Mouse (Mus musculus): Measurements from ENCODE around the gene Fam198a. TPM values are rescaled to one million over a fixed set of nuclear protein-coding genes. Genes with fewer than 3 reads are reported as not detected.

Fam198a gene
- polyA plus RNA-seq, 1 experiment from 2014 or later: 1.2 TPM

- no peak overlapping the region for H3K27ac ChIP-seq
- H3K4me3 ChIP-seq: no peak overlapping the region
- H3K4me2 ChIP-seq: no peak overlapping the region
- no peaks in the 10 kb centered on the region for H3K9me3 ChIP-seq (replicated peaks)
- H3K36me3 ChIP-seq: no peaks in the 10 kb centered on the region
- H3K4me1 ChIP-seq (replicated peaks): no peaks in the 10 kb centered on the region; the same call in 1 of the 2 replicates
- no peaks in the 10 kb centered on the region for H3K27me3 ChIP-seq
- no peak overlapping the region for H3K9ac ChIP-seq
- no peak for ATAC-seq (replicated peaks; ENCODE audit: insufficient number of reproducible peaks, insufficient read depth, low FRiP score, low read depth)
- WGBS: 91% methylated on average over 7 of the region's 7 CpGs
These were observed 39.6 kb upstream of the Fam198a start for GRCm38 (mm10) chr9:121911196-121911595.

GRCm38 (mm10) chr9:121912786-121913185 is 38.0 kb upstream of the Fam198a start:
- Histone ChIP-seq H3K4me3 (no peak overlapping the region), H3K36me3 (no peaks in the 10 kb centered on the region), H3K9me3 (replicated peaks) (no peaks in the 10 kb centered on the region), H3K4me2 (no peak overlapping the region), H3K27me3 (no peaks in the 10 kb centered on the region), H3K9ac (no peak overlapping the region), H3K4me1 (replicated peaks) (no peaks in the 10 kb centered on the region; the same call in 1 of the 2 replicates), H3K27ac (no peak overlapping the region)
- no peak for ATAC-seq (replicated peaks; ENCODE audit: insufficient number of reproducible peaks, insufficient read depth, low FRiP score, low read depth)
- WGBS: 86% methylated on average over 4 of the region's 4 CpGs

- H3K4me1 ChIP-seq (replicated peaks): peaks cover under 1% of the 10 kb centered on the region; the same call in 1 of the 2 replicates
- no peak for ATAC-seq (replicated peaks; ENCODE audit: insufficient number of reproducible peaks, insufficient read depth, low FRiP score, low read depth)
These were observed 36.5 kb upstream of the Fam198a start for GRCm38 (mm10) chr9:121914226-121914757.

GRCm38 (mm10) chr9:121915056-121915455 is 35.7 kb upstream of the Fam198a start:
- 87% methylated on average over 10 of the region's 10 CpGs for WGBS
- H3K4me3 ChIP-seq: no peak overlapping the region
- no peak overlapping the region for H3K27ac ChIP-seq
- H3K9me3 ChIP-seq (replicated peaks): no peaks in the 10 kb centered on the region
- no peaks in the 10 kb centered on the region for H3K27me3 ChIP-seq
- H3K4me1 ChIP-seq (replicated peaks): peaks cover 3% of the 10 kb centered on the region; the same call in 1 of the 2 replicates
- no peak overlapping the region for H3K4me2 ChIP-seq
- H3K36me3 ChIP-seq: no peaks in the 10 kb centered on the region
- no peak overlapping the region for H3K9ac ChIP-seq
- ATAC-seq (replicated peaks; ENCODE audit: insufficient number of reproducible peaks, insufficient read depth, low FRiP score, low read depth): no peak

More at GRCm38 (mm10) chr9:121914226-121914757, 36.5 kb upstream of the Fam198a start:
- Histone ChIP-seq H3K27me3 (no peaks in the 10 kb centered on the region), H3K4me2 (no peak overlapping the region), H3K36me3 (no peaks in the 10 kb centered on the region), H3K9ac (no peak overlapping the region), H3K27ac (no peak overlapping the region), H3K4me3 (no peak overlapping the region), H3K9me3 (replicated peaks) (no peaks in the 10 kb centered on the region)
- WGBS: 75% methylated on average over 8 of the region's 8 CpGs

GRCm38 (mm10) chr9:121916102-121916501 is 34.7 kb upstream of the Fam198a start, which contains the start of gene Cyp8b1:
TSS of gene Cyp8b1 (minus strand) at chr9:121916305.
- H3K4me3 ChIP-seq: no peak within 1 kb of the TSS
- no peaks in the 10 kb centered on the region for H3K27me3 ChIP-seq
- H3K9me3 ChIP-seq (replicated peaks): no peaks in the 10 kb centered on the region
- H3K27ac ChIP-seq: no peak within 1 kb of the TSS
- no peaks in the 10 kb centered on the region for H3K36me3 ChIP-seq
- H3K4me2 ChIP-seq: no peak within 1 kb of the TSS
- ATAC-seq (replicated peaks; ENCODE audit: insufficient number of reproducible peaks, insufficient read depth, low FRiP score, low read depth): no peak
- no peak within 1 kb of the TSS for H3K9ac ChIP-seq
- peaks cover 3% of the 10 kb centered on the region; the same call in 1 of the 2 replicates for H3K4me1 ChIP-seq (replicated peaks)
- 63% methylated on average over 8 of the region's 8 CpGs for WGBS

- 59% methylated on average over 10 of the region's 10 CpGs for WGBS
- ATAC-seq (replicated peaks; ENCODE audit: insufficient number of reproducible peaks, insufficient read depth, low FRiP score, low read depth): no peak
These were observed 31.7 kb upstream of the Fam198a start for GRCm38 (mm10) chr9:121919027-121919501.

GRCm38 (mm10) chr9:121923443-121923842 is 27.3 kb upstream of the Fam198a start:
- H3K9me3 ChIP-seq (replicated peaks): no peaks in the 10 kb centered on the region

More at GRCm38 (mm10) chr9:121919027-121919501, 31.7 kb upstream of the Fam198a start:
- Histone ChIP-seq H3K9ac (no peak overlapping the region), H3K27me3 (no peaks in the 10 kb centered on the region), H3K4me2 (no peak overlapping the region), H3K4me3 (no peak overlapping the region), H3K27ac (no peak overlapping the region), H3K4me1 (replicated peaks) (peaks cover 3% of the 10 kb centered on the region; the same call in 1 of the 2 replicates), H3K9me3 (replicated peaks) (no peaks in the 10 kb centered on the region), H3K36me3 (no peaks in the 10 kb centered on the region)

GRCm38 (mm10) chr9:121923906-121924305 is 26.9 kb upstream of the Fam198a start:
- Histone ChIP-seq H3K27me3 (0 out of 2 replicates have a peak, but pooled peaks cover 4% of the 10 kb centered on the region), H3K27ac (no peak overlapping the region), H3K4me1 (replicated peaks) (peaks cover 7% of the 10 kb centered on the region; the same call in 1 of the 2 replicates), H3K4me2 (no peak overlapping the region), H3K36me3 (no peaks in the 10 kb centered on the region), H3K9me3 (replicated peaks) (no peaks in the 10 kb centered on the region), H3K4me3 (no peak overlapping the region), H3K9ac (no peak overlapping the region)
- WGBS: 84% methylated on average over 5 of the region's 5 CpGs
- ATAC-seq (replicated peaks; ENCODE audit: insufficient number of reproducible peaks, insufficient read depth, low FRiP score, low read depth): no peak

More at GRCm38 (mm10) chr9:121923443-121923842, 27.3 kb upstream of the Fam198a start:
- no peak overlapping the region for H3K4me3 ChIP-seq
- H3K27ac ChIP-seq: no peak overlapping the region
- WGBS: 77% methylated on average over 8 of the region's 8 CpGs
- no peaks in the 10 kb centered on the region for H3K36me3 ChIP-seq
- ATAC-seq (replicated peaks; ENCODE audit: insufficient number of reproducible peaks, insufficient read depth, low FRiP score, low read depth): no peak
- H3K4me1 ChIP-seq (replicated peaks): peaks cover 7% of the 10 kb centered on the region; the same call in 1 of the 2 replicates
- no peak overlapping the region for H3K4me2 ChIP-seq
- 0 out of 2 replicates have a peak, but pooled peaks cover 4% of the 10 kb centered on the region for H3K27me3 ChIP-seq
- H3K9ac ChIP-seq: no peak overlapping the region

- no peak overlapping the region for H3K27ac ChIP-seq
- H3K4me3 ChIP-seq: no peak overlapping the region
- no peaks in the 10 kb centered on the region for H3K9me3 ChIP-seq (replicated peaks)
- no peak overlapping the region for H3K9ac ChIP-seq
- no peak overlapping the region for H3K4me2 ChIP-seq
- WGBS: 83% methylated on average over 9 of the region's 9 CpGs
- H3K36me3 ChIP-seq: no peaks in the 10 kb centered on the region
- H3K4me1 ChIP-seq (replicated peaks): peaks cover 4% of the 10 kb centered on the region; the same call in 1 of the 2 replicates
- ATAC-seq (replicated peaks; ENCODE audit: insufficient number of reproducible peaks, insufficient read depth, low FRiP score, low read depth): no peak
- 0 out of 2 replicates have a peak, but pooled peaks cover 4% of the 10 kb centered on the region for H3K27me3 ChIP-seq
These were observed 25.8 kb upstream of the Fam198a start for GRCm38 (mm10) chr9:121924901-121925560.

GRCm38 (mm10) chr9:121925959-121926358 is 24.8 kb upstream of the Fam198a start:
- Histone ChIP-seq H3K4me2 (no peak overlapping the region), H3K27ac (no peak overlapping the region), H3K9ac (no peak overlapping the region), H3K9me3 (replicated peaks) (no peaks in the 10 kb centered on the region), H3K4me3 (no peak overlapping the region), H3K4me1 (replicated peaks) (peaks cover 4% of the 10 kb centered on the region; the same call in 1 of the 2 replicates), H3K27me3 (0 out of 2 replicates have a peak, but pooled peaks cover 4% of the 10 kb centered on the region), H3K36me3 (no peaks in the 10 kb centered on the region)
- ATAC-seq (replicated peaks; ENCODE audit: insufficient number of reproducible peaks, insufficient read depth, low FRiP score, low read depth): no peak
- WGBS: 60% methylated on average over 8 of the region's 8 CpGs

GRCm38 (mm10) chr9:121926634-121927405 is 24.0 kb upstream of the Fam198a start:
- Histone ChIP-seq H3K9me3 (replicated peaks) (no peaks in the 10 kb centered on the region), H3K36me3 (no peaks in the 10 kb centered on the region), H3K9ac (no peak overlapping the region), H3K4me1 (replicated peaks) (peaks cover 4% of the 10 kb centered on the region; the same call in 1 of the 2 replicates), H3K27ac (no peak overlapping the region), H3K27me3 (0 out of 2 replicates have a peak, but pooled peaks cover 4% of the 10 kb centered on the region), H3K4me2 (no peak overlapping the region), H3K4me3 (no peak overlapping the region)
- 50% methylated on average over 11 of the region's 11 CpGs for WGBS
- ATAC-seq (replicated peaks; ENCODE audit: insufficient number of reproducible peaks, insufficient read depth, low FRiP score, low read depth): no peak

All from heart, embryonic 15.5 days (tissue).